Mouse (Mus musculus) testis, adult 2 months (tissue): ENCODE results near the gene Basp1.

ENCODE experiments used
- CTCF ChIP-seq: fragments of 200-500 bp; IDR thresholded peaks from 2 replicates; pipeline ENCODE4 v1.5.1; 2012; ENCODE audit warnings: low read depth, mild to moderate bottlenecking, inconsistent platforms, low read length, moderate library complexity; ENCODE audit not compliant: control insufficient read depth, insufficient read depth, insufficient replicate concordance
- POLR2A ChIP-seq: fragments of 200-500 bp; IDR thresholded peaks from 2 replicates; pipeline ENCODE4 v1.6.1; 2012; ENCODE audit warnings: low read depth, mild to moderate bottlenecking, inconsistent platforms, low read length, moderate library complexity; ENCODE audit not compliant: control insufficient read depth

DNA sequence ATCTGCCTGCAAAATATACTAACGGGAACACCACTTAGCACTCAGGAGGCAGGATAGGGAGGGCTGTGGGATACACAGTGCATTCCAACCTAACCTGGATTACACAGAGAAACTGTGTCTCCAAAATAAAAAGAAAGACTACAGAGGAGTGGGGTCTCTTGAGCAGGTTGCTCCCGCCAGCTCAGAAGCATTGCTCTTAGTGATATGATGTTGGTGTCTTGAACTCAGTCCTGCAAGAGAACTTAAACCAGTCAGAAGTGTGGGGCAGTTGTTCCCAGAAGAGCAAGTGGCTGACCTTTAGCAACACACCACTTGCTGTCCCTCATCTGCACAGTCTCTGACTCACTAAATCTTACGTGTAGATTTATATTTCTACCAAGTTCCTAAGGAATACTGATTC is 40.0 kb upstream of the Basp1 start:
- no peak for TF ChIP-seq POLR2A
- TF ChIP-seq CTCF: no peak
